Mouse (Mus musculus): ENCODE data around the gene Vmn2r18.

Vmn2r18 gene

GRCm38 (mm10) chr5:151605921-151606320 is at the start of gene Vmn2r18:
Gene Vmn2r18, minus strand, starts transcription at chr5:151606021.
- DNase-seq (ENCODE audit: low spot score in 2 of 2): no peak

DNA sequence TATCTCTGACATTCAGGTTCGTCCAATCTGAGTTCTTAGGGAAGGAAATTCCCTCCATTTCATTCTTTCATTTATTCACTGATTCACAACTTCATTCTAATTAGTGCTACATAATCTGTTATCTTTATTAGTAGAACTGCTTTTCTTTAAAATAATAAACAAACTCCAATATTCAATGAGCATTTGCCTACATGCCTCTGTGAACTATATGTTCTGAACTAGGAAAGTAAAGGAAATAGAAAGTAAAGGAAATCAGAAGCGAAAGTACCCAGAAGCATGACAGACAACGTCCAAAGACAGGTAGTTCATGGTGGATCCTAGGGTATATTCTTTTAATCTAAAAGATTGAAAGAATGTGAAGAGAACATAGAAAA is 45.6 kb upstream of the Vmn2r18 start:
- no peak for DNase-seq (ENCODE audit: low spot score in 2 of 2)

GRCm38 (mm10) chr5:151650700-151651410 is 45.0 kb upstream of the Vmn2r18 start, which contains the start of gene Rfc3:
Gene Rfc3, minus strand, starts transcription at chr5:151651242.
- peak; percentile 87 to 95 for DNase-seq (ENCODE audit: low spot score in 2 of 2)

GRCm38 (mm10) chr5:151644845-151645244 is 39.0 kb upstream of the Vmn2r18 start:
- DNase-seq (ENCODE audit: low spot score in 2 of 2): no peak

GRCm38 (mm10) chr5:151642867-151643266 is 37.0 kb upstream of the Vmn2r18 start:
- no peak for DNase-seq (ENCODE audit: low spot score in 2 of 2)

- no peak for DNase-seq (ENCODE audit: low spot score in 2 of 2)
Measured at GRCm38 (mm10) chr5:151642102-151642501, 36.3 kb upstream of the Vmn2r18 start.

DNA sequence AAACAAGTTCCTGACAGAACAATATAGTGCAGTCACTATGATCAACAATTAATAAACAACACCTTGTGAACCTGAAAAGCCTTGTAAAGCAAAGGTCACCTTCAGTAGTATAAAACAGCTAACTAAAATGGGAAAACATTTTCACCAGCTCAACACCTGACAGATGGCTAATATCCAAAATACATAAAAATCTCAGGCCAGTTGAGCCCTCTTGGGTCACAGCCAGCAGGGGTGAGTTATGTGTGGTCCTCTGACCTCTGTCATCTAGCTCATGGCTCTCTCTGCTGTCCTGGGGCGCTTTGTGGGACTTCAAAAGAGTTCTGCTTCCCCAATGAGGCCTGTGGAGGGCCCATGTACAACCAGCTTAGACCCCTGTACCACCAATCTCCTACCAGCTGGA is 4.1 kb downstream of the Vmn2r18 start:
- DNase-seq (ENCODE audit: low spot score in 2 of 2): no peak
